ENCODE assay signal across 9 mouse cellular contexts in genomic region chr10:80250059-80250458, GRCm38 (mm10). TPM values are rescaled to one million over a fixed set of nuclear protein-coding genes. Genes with fewer than 3 reads are reported as not detected.
A peak's percentile ranks its signal among the peaks of the same experiment; 100 is the strongest.
DNase-seq lines count a peak whose midpoint lies in the region; ATAC-seq and TF ChIP-seq lines count a peak whose summit lies in the region.
"Had no signal": no experiment of that assay in that cellular context is flagged by ENCODE, and none has a peak within 500 bp of the region (broad histone marks: within the 10 kb centered on the region; RNA-seq: fewer than 3 reads in every experiment).

No protein-coding gene starts in this region.

- peaks cover 16% of the 10 kb centered on the region; the same call in 1 of the 2 replicates for H3K79me2 ChIP-seq in liver, adult 2 months (ENCODE audit: control insufficient read depth, insufficient read depth, low read length)
- peaks cover 31% of the 10 kb centered on the region for H3K79me2 ChIP-seq in myocyte (ENCODE audit: control insufficient read depth, insufficient read depth)

- no peaks in the 10 kb centered on the region; the same call in 1 of the 2 replicates for H3K36me3 ChIP-seq in liver, adult 2 months (ENCODE audit: control insufficient read depth, insufficient read depth, low read length)
- H3K36me3 ChIP-seq in embryonic facial prominence, embryonic 14.5 days (ENCODE audit: control insufficient read depth, insufficient read depth, low read length): peaks cover 29% of the 10 kb centered on the region
- H3K36me3 ChIP-seq in intestine, embryonic 14.5 days (ENCODE audit: control insufficient read depth, insufficient read depth, low read length): peaks cover 27% of the 10 kb centered on the region
- H3K36me3 ChIP-seq in myocyte (ENCODE audit: control insufficient read depth, insufficient read depth): peaks cover 4% of the 10 kb centered on the region

- peaks cover 33% of the 10 kb centered on the region for H3K4me1 ChIP-seq in liver, adult 2 months (ENCODE audit: control insufficient read depth, insufficient read depth, low read length)
- H3K4me1 ChIP-seq in embryonic facial prominence, embryonic 14.5 days (ENCODE audit: control insufficient read depth, insufficient read depth, low read length): peaks cover 5% of the 10 kb centered on the region; the same call in 1 of the 2 replicates
- H3K4me1 ChIP-seq in intestine, embryonic 14.5 days (replicated peaks; ENCODE audit: control insufficient read depth, insufficient read depth, low read length): peaks cover 10% of the 10 kb centered on the region

- H3K4me3 ChIP-seq in liver, adult 2 months (ENCODE audit: insufficient read depth, low read depth, low read length): peak overlapping the region; percentile 89
- H3K4me3 ChIP-seq in embryonic facial prominence, embryonic 14.5 days (ENCODE audit: low read depth, low read length): peak overlapping the region; percentile 70
- H3K4me3 ChIP-seq in intestine, embryonic 14.5 days (ENCODE audit: low read depth, low read length): peak overlapping the region; percentile 94
- peak overlapping the region; percentile 73 for H3K4me3 ChIP-seq in myocyte

- DNase-seq in liver, adult 2 months (ENCODE audit: extremely low read depth, low read depth, low spot score): no peak
- no peak for DNase-seq in liver
- DNase-seq in embryonic facial prominence, embryonic 14.5 days (ENCODE audit: low spot score): no peak
- DNase-seq in intestine, embryonic 14.5 days (ENCODE audit: low spot score): no peak
- DNase-seq in right cerebral cortex, postnatal 10 days (ENCODE audit: low spot score in 2 of 2): no peak
- DNase-seq in layer of hippocampus, adult 9-11 months: no peak
- DNase-seq in cerebellum, postnatal 36 days: no peak
- DNase-seq: thymus, adult 18-20 months had no signal

- H3ac ChIP-seq in myocyte (ENCODE audit: control insufficient read depth, insufficient read length): peak overlapping the region; percentile 25

- H3K9me3 ChIP-seq in embryonic facial prominence, embryonic 14.5 days (ENCODE audit: control insufficient read depth, low read length): no peaks in the 10 kb centered on the region
- H3K9me3 ChIP-seq in intestine, embryonic 14.5 days (ENCODE audit: control insufficient read depth, low read length): no peaks in the 10 kb centered on the region

- no peak for TF ChIP-seq CTCF in liver, adult 2 months (IDR thresholded peaks at IDR 0.05; ENCODE audit: low read depth, low read length)

- H3K27me3 ChIP-seq in liver, adult 2 months (ENCODE audit: control insufficient read depth, insufficient read depth, low read length): no peaks in the 10 kb centered on the region
- H3K27me3 ChIP-seq in embryonic facial prominence, embryonic 14.5 days (replicated peaks; ENCODE audit: control insufficient read depth, insufficient read depth, low read length): no peaks in the 10 kb centered on the region
- no peaks in the 10 kb centered on the region for H3K27me3 ChIP-seq in intestine, embryonic 14.5 days (replicated peaks; ENCODE audit: control insufficient read depth, insufficient read depth, low read length)
- no peaks in the 10 kb centered on the region for H3K27me3 ChIP-seq in myocyte (ENCODE audit: control insufficient read depth, insufficient read depth, insufficient read length)

- H3K4me2 ChIP-seq in embryonic facial prominence, embryonic 14.5 days (ENCODE audit: low read depth, low read length): peak overlapping the region; percentile 71
- H3K4me2 ChIP-seq in intestine, embryonic 14.5 days (ENCODE audit: low read length): peak overlapping the region; percentile 91
- H3K4me2 ChIP-seq in myocyte (ENCODE audit: low read depth): peak overlapping the region; percentile 76

- H3K27ac ChIP-seq in liver, adult 2 months (replicated peaks; ENCODE audit: insufficient read depth, low read depth, low read length): peak overlapping the region; percentile 95
- no peak overlapping the region for H3K27ac ChIP-seq in embryonic facial prominence, embryonic 14.5 days (replicated peaks; ENCODE audit: low read depth, low read length)
- H3K27ac ChIP-seq in intestine, embryonic 14.5 days (ENCODE audit: low read depth): peak overlapping the region; percentile 91; the same call in 1 of the 2 replicates

- WGBS in liver, adult 2 months: 24% methylated on average over 2 of the region's 2 CpGs
- WGBS in embryonic facial prominence, embryonic 14.5 days: 26% methylated on average over 2 of the region's 2 CpGs
- 33% methylated on average over 2 of the region's 2 CpGs for WGBS in intestine, embryonic 14.5 days

- no peak for ATAC-seq in embryonic facial prominence, embryonic 14.5 days (ENCODE audit: low read depth)
- no peak for ATAC-seq in intestine, embryonic 14.5 days (replicated peaks; ENCODE audit: low FRiP score, low TSS enrichment, low read depth)

- peak overlapping the region; percentile 94 for H3K9ac ChIP-seq in liver, adult 2 months (ENCODE audit: low read depth, low read length)
- peak overlapping the region; percentile 71 for H3K9ac ChIP-seq in embryonic facial prominence, embryonic 14.5 days (ENCODE audit: low read depth, low read length)
- H3K9ac ChIP-seq in intestine, embryonic 14.5 days (ENCODE audit: low read length): peak overlapping the region; percentile 86

- no peak for TF ChIP-seq POLR2A in liver, adult 2 months (IDR thresholded peaks at IDR 0.05; ENCODE audit: extremely low read depth, insufficient read depth, low read length)
- TF ChIP-seq POLR2A in myocyte (IDR thresholded peaks at IDR 0.05; ENCODE audit: insufficient read length, low read depth): no peak

TF ChIP-seq in myocyte, 11 proteins besides CTCF, POLR2A, EP300 and RAD21:
- TF ChIP-seq USF1 (IDR thresholded peaks at IDR 0.05; ENCODE audit: low read depth) (no peak), MYOD1 (IDR thresholded peaks at IDR 0.05; ENCODE audit: control insufficient read depth in 1 of 3, insufficient read length in 2 of 3, low read depth in 2 of 3) (no peak), POLR2AphosphoS2 (IDR thresholded peaks at IDR 0.05; ENCODE audit: insufficient read length, low read depth) (no peak), E2F4 (IDR thresholded peaks at IDR 0.05; ENCODE audit: insufficient read depth) (no peak), SRF (IDR thresholded peaks at IDR 0.05; ENCODE audit: control insufficient read depth, insufficient read length, low read depth) (no peak), TCF3 (IDR thresholded peaks at IDR 0.05; ENCODE audit: insufficient read length, low read depth) (no peak), MAX (IDR thresholded peaks at IDR 0.05; ENCODE audit: low read depth) (no peak), CEBPB (IDR thresholded peaks at IDR 0.05; ENCODE audit: insufficient read depth, poor library complexity, severe bottlenecking) (no peak), TCF12 (IDR thresholded peaks at IDR 0.05; ENCODE audit: insufficient read depth, poor library complexity, severe bottlenecking) (no peak), MYOG (IDR thresholded peaks at IDR 0.05; ENCODE audit: control insufficient read depth in 1 of 3, insufficient read depth in 1 of 3, insufficient read length in 2 of 3, low read depth in 2 of 3) (no peak), REST (IDR thresholded peaks at IDR 0.05; ENCODE audit: insufficient read depth, insufficient read length) (no peak)
TF ChIP-seq in myocyte: peak in this region for 0.

RNA-seq across cellular contexts. Expression of gene Ndufs7, which starts 1.1 kb away (rescaled TPM):
- total RNA-seq in liver, adult 2 months (2014; rRNA removed): 165 and 186 TPM in 2 replicates
- 551 and 560 TPM in 2 replicates for polyA plus RNA-seq in liver, adult 2 months (2012; rRNA removed)
- polyA plus RNA-seq in embryonic facial prominence, embryonic 14.5 days (2014; fragmentation: Nextera tagmentation; extraction: Ambion mirVana): 360 and 370 TPM in 2 replicates
- polyA plus RNA-seq in intestine, embryonic 14.5 days (2014; fragmentation: Nextera tagmentation; extraction: Ambion mirVana): 453 and 498 TPM in 2 replicates
- polyA plus RNA-seq in myocyte (2012; fragmentation: generic; extraction: Trizol): 407 TPM

RNA-seq across cellular contexts. Expression of gene Gamt, which starts 10.8 kb away (rescaled TPM):
- 241 and 277 TPM in 2 replicates for total RNA-seq in liver, adult 2 months (2014; rRNA removed)
- 670 and 715 TPM in 2 replicates for polyA plus RNA-seq in liver, adult 2 months (2012; rRNA removed)
- polyA plus RNA-seq in embryonic facial prominence, embryonic 14.5 days (2014; fragmentation: Nextera tagmentation; extraction: Ambion mirVana): 124 and 139 TPM in 2 replicates
- 34.1 and 61.2 TPM in 2 replicates for polyA plus RNA-seq in intestine, embryonic 14.5 days (2014; fragmentation: Nextera tagmentation; extraction: Ambion mirVana)
- polyA plus RNA-seq in myocyte (2012; fragmentation: generic; extraction: Trizol): 162 TPM

RNA-seq across cellular contexts. Expression of gene Dazap1, which starts 11.2 kb away (rescaled TPM):
- total RNA-seq in liver, adult 2 months (2014; rRNA removed): 38.0 and 39.9 TPM in 2 replicates
- 39.9 and 43.5 TPM in 2 replicates for polyA plus RNA-seq in liver, adult 2 months (2012; rRNA removed)
- 42.3 and 43.5 TPM in 2 replicates for polyA plus RNA-seq in embryonic facial prominence, embryonic 14.5 days (2014; fragmentation: Nextera tagmentation; extraction: Ambion mirVana)
- 42.3 and 45.7 TPM in 2 replicates for polyA plus RNA-seq in intestine, embryonic 14.5 days (2014; fragmentation: Nextera tagmentation; extraction: Ambion mirVana)
- 123 TPM for polyA plus RNA-seq in myocyte (2012; fragmentation: generic; extraction: Trizol)

RNA-seq across cellular contexts. Expression of gene Mum1, which starts 23.8 kb away (rescaled TPM):
- total RNA-seq in liver, adult 2 months (2014; rRNA removed): 7.1 and 8.7 TPM in 2 replicates
- polyA plus RNA-seq in liver, adult 2 months (2012; rRNA removed): 8.4 and 10.1 TPM in 2 replicates
- 50.8 and 52.1 TPM in 2 replicates for polyA plus RNA-seq in embryonic facial prominence, embryonic 14.5 days (2014; fragmentation: Nextera tagmentation; extraction: Ambion mirVana)
- polyA plus RNA-seq in intestine, embryonic 14.5 days (2014; fragmentation: Nextera tagmentation; extraction: Ambion mirVana): 61.3 and 66.5 TPM in 2 replicates
- polyA plus RNA-seq in myocyte (2012; fragmentation: generic; extraction: Trizol): 30.7 TPM

RNA-seq across cellular contexts. Expression of gene Rps15, which starts 42.2 kb away (rescaled TPM):
- 510 and 571 TPM in 2 replicates for total RNA-seq in liver, adult 2 months (2014; rRNA removed)
- 686 and 1,012 TPM in 2 replicates for polyA plus RNA-seq in liver, adult 2 months (2012; rRNA removed)
- 1,047 and 1,145 TPM in 2 replicates for polyA plus RNA-seq in embryonic facial prominence, embryonic 14.5 days (2014; fragmentation: Nextera tagmentation; extraction: Ambion mirVana)
- 1,236 and 1,315 TPM in 2 replicates for polyA plus RNA-seq in intestine, embryonic 14.5 days (2014; fragmentation: Nextera tagmentation; extraction: Ambion mirVana)
- polyA plus RNA-seq in myocyte (2012; fragmentation: generic; extraction: Trizol): 4,761 TPM
